Mouse (Mus musculus): ENCODE data around the gene Dhx58. TPM values are rescaled to one million over a fixed set of nuclear protein-coding genes. Genes with fewer than 3 reads are reported as not detected.
A peak's percentile ranks its signal among the peaks of the same experiment; 100 is the strongest.

Dhx58 gene
- polyA plus RNA-seq, 1 experiment = 9.2 TPM

GRCm38 (mm10) chr11:100724919-100725512 lies 20.9 kb upstream of the Dhx58 start:
- peaks cover 57% of the 10 kb centered on the region for H3K36me3 ChIP-seq (replicated peaks; ENCODE audit: low read length)
- H3K4me1 ChIP-seq = peaks cover 97% of the 10 kb centered on the region
- H3K27me3 ChIP-seq (replicated peaks) = no peaks in the 10 kb centered on the region
- H3K4me3 ChIP-seq (replicated peaks) = peak overlapping the region; percentile 71
- no peaks in the 10 kb centered on the region for H3K9me3 ChIP-seq
- TF ChIP-seq GATA1 (IDR thresholded peaks at IDR 0.05; ENCODE audit: borderline replicate concordance, low read length) (no peak), FLI1 (IDR thresholded peaks at IDR 0.05; ENCODE audit: low read length) (no peak)

DNA sequence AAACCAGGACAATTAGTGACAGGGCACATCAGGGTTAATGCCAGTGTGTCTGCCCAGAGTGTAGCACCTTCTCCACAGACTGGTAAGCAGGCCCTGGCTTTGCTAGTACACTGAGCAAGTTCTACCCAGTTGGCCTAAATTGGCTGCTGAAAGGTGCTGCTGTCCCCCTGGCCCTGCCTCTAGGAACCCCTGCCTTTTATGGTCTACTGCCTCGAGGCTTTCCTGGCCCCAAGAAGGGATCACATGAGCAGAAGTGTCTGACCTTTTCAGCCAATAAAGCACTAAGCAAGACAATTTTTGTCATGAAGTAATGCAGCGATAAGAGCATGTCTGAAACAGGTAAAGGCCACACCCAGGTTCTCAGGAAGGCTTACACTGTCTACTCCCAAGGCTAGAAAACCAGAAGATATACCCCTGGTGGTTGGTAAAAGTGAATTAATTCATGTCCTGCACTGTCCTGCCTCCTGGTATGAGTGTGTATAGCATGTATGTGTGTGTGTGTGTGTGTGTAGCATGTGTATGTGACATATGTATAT lies 18.5 kb upstream of the Dhx58 start:
- peaks cover 60% of the 10 kb centered on the region for H3K36me3 ChIP-seq (replicated peaks; ENCODE audit: low read length)

GRCm38 (mm10) chr11:100721776-100722492 lies 17.9 kb upstream of the Dhx58 start:
- peak overlapping the region; percentile 76 for H3K4me3 ChIP-seq (replicated peaks)
- peaks cover 60% of the 10 kb centered on the region for H3K36me3 ChIP-seq (replicated peaks; ENCODE audit: low read length)
- no peak for TF ChIP-seq GATA1 (IDR thresholded peaks at IDR 0.05; ENCODE audit: borderline replicate concordance, low read length)
- TF ChIP-seq FLI1 (IDR thresholded peaks at IDR 0.05; ENCODE audit: low read length) = no peak
- H3K9me3 ChIP-seq = no peaks in the 10 kb centered on the region
- peaks cover 92% of the 10 kb centered on the region for H3K4me1 ChIP-seq
- H3K27me3 ChIP-seq (replicated peaks) = no peaks in the 10 kb centered on the region

More for the DNA sequence above, 18.5 kb upstream of the Dhx58 start:
- Histone ChIP-seq H3K4me1 (peaks cover 94% of the 10 kb centered on the region), H3K27me3 (replicated peaks) (no peaks in the 10 kb centered on the region), H3K9me3 (no peaks in the 10 kb centered on the region), H3K4me3 (replicated peaks) (peak overlapping the region; percentile 79)
- TF ChIP-seq FLI1 (IDR thresholded peaks at IDR 0.05; ENCODE audit: low read length) (no peak), GATA1 (IDR thresholded peaks at IDR 0.05; ENCODE audit: borderline replicate concordance, low read length) (no peak)

GRCm38 (mm10) chr11:100721254-100721653 lies 17.2 kb upstream of the Dhx58 start:
- Histone ChIP-seq H3K9me3 (no peaks in the 10 kb centered on the region), H3K36me3 (replicated peaks; ENCODE audit: low read length) (peaks cover 67% of the 10 kb centered on the region), H3K4me3 (replicated peaks) (peak overlapping the region; percentile 76), H3K27me3 (replicated peaks) (no peaks in the 10 kb centered on the region), H3K4me1 (peaks cover 93% of the 10 kb centered on the region)
- TF ChIP-seq FLI1 (IDR thresholded peaks at IDR 0.05; ENCODE audit: low read length) (no peak), GATA1 (IDR thresholded peaks at IDR 0.05; ENCODE audit: borderline replicate concordance, low read length) (no peak)

DNA sequence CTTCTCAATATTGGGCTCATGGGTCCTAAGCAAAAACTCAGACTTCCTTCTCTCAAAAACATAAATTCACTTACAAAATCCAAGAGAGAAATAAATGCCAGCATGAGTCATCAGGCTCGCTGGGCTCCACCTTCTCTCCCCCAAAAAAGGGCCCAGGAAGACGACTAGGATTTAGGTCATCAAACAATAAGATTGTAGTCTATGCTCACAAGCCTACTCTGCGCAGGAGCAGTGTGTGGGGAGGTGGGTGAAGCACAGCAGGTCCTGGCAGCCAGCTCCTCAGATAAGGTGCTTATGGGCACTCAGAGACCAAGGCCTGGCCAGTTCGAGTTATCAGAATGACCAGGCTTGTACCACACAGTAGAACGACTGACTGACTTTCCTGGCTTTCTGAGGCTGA lies 16.3 kb upstream of the Dhx58 start:
- TF ChIP-seq GATA1 (IDR thresholded peaks at IDR 0.05; ENCODE audit: borderline replicate concordance, low read length) (no peak), FLI1 (IDR thresholded peaks at IDR 0.05; ENCODE audit: low read length) (no peak)
- Histone ChIP-seq H3K27me3 (replicated peaks) (no peaks in the 10 kb centered on the region), H3K36me3 (replicated peaks; ENCODE audit: low read length) (peaks cover 72% of the 10 kb centered on the region), H3K9me3 (no peaks in the 10 kb centered on the region), H3K4me3 (replicated peaks) (peak overlapping the region; percentile 76), H3K4me1 (peaks cover 89% of the 10 kb centered on the region)

DNA sequence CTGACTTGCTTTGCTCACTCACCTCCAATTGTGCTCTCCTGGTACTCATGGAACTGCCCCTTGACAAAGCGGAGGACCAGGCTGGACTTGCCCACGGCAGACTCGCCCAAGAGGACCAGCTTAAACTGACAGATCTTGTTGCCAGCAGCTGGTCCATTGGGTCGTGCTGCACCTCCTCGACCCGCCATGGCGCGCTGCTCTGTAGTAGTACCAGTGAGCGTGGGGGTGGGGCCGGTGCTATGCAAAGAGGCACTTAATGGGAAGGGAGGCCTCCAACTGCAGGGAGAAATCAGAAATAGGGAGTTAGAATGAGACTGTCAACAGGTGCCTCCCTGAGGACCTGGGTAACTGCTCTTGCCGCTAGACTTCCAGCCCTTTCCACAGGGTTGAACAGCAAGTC lies 15.8 kb upstream of the Dhx58 start:
- no peak for TF ChIP-seq GATA1 (IDR thresholded peaks at IDR 0.05; ENCODE audit: borderline replicate concordance, low read length)
- no peak for TF ChIP-seq FLI1 (IDR thresholded peaks at IDR 0.05; ENCODE audit: low read length)

GRCm38 (mm10) chr11:100719312-100719711 lies 15.2 kb upstream of the Dhx58 start:
- Histone ChIP-seq H3K27me3 (replicated peaks) (no peaks in the 10 kb centered on the region), H3K36me3 (replicated peaks; ENCODE audit: low read length) (peaks cover 70% of the 10 kb centered on the region), H3K4me1 (peaks cover 88% of the 10 kb centered on the region), H3K9me3 (no peaks in the 10 kb centered on the region), H3K4me3 (replicated peaks) (no peak overlapping the region)
- TF ChIP-seq FLI1 (IDR thresholded peaks at IDR 0.05; ENCODE audit: low read length) = no peak
- TF ChIP-seq GATA1 (IDR thresholded peaks at IDR 0.05; ENCODE audit: borderline replicate concordance, low read length) = no peak

More for the DNA sequence above, 15.8 kb upstream of the Dhx58 start:
- peak overlapping the region; percentile 56 for H3K4me3 ChIP-seq (replicated peaks)
- no peaks in the 10 kb centered on the region for H3K9me3 ChIP-seq
- peaks cover 72% of the 10 kb centered on the region for H3K36me3 ChIP-seq (replicated peaks; ENCODE audit: low read length)
- H3K27me3 ChIP-seq (replicated peaks) = no peaks in the 10 kb centered on the region
- peaks cover 88% of the 10 kb centered on the region for H3K4me1 ChIP-seq

GRCm38 (mm10) chr11:100718866-100719265 lies 14.8 kb upstream of the Dhx58 start:
- no peaks in the 10 kb centered on the region for H3K9me3 ChIP-seq
- peaks cover 67% of the 10 kb centered on the region for H3K36me3 ChIP-seq (replicated peaks; ENCODE audit: low read length)
- H3K4me3 ChIP-seq (replicated peaks) = no peak overlapping the region
- no peaks in the 10 kb centered on the region for H3K27me3 ChIP-seq (replicated peaks)
- peaks cover 88% of the 10 kb centered on the region for H3K4me1 ChIP-seq
- TF ChIP-seq GATA1 (IDR thresholded peaks at IDR 0.05; ENCODE audit: borderline replicate concordance, low read length) (no peak), FLI1 (IDR thresholded peaks at IDR 0.05; ENCODE audit: low read length) (no peak)

DNA sequence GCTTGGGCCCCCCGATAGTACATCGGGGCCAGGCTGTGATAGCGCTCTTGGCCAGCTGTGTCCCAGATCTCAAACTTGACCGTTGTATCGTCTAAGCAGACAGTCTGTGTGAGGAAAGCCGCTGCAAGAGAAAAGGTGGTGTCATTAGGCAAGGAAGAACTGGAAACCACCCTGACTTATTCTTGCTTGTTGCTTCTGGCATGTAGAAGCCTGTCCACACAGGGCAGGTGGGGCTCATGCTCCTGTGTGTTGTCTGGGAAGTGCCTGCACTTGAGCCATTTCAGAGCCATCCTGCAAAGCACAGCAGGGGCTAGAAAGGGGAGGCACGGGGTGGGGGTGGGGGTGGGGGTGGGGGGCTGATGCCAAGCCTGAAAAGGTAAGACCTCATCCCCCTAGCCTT lies 14.4 kb upstream of the Dhx58 start:
- Histone ChIP-seq H3K4me1 (peaks cover 88% of the 10 kb centered on the region), H3K4me3 (replicated peaks) (no peak overlapping the region), H3K36me3 (replicated peaks; ENCODE audit: low read length) (peaks cover 65% of the 10 kb centered on the region), H3K27me3 (replicated peaks) (no peaks in the 10 kb centered on the region), H3K9me3 (no peaks in the 10 kb centered on the region)
- TF ChIP-seq GATA1 (IDR thresholded peaks at IDR 0.05; ENCODE audit: borderline replicate concordance, low read length) (no peak), FLI1 (IDR thresholded peaks at IDR 0.05; ENCODE audit: low read length) (no peak)

GRCm38 (mm10) chr11:100716649-100717048 lies 12.6 kb upstream of the Dhx58 start:
- Histone ChIP-seq H3K36me3 (replicated peaks; ENCODE audit: low read length) (peaks cover 60% of the 10 kb centered on the region), H3K27me3 (replicated peaks) (no peaks in the 10 kb centered on the region), H3K4me3 (replicated peaks) (no peak overlapping the region), H3K9me3 (no peaks in the 10 kb centered on the region), H3K4me1 (peaks cover 88% of the 10 kb centered on the region)
- no peak for TF ChIP-seq FLI1 (IDR thresholded peaks at IDR 0.05; ENCODE audit: low read length)
- no peak for TF ChIP-seq GATA1 (IDR thresholded peaks at IDR 0.05; ENCODE audit: borderline replicate concordance, low read length)
